Mouse (Mus musculus) midbrain, postnatal 0 days (tissue): ENCODE measurements around the gene Espn. TPM values are rescaled to one million over a fixed set of nuclear protein-coding genes. Genes with fewer than 3 reads are reported as not detected.

ENCODE experiments used
- ATAC-seq: fragments of 200-750 bp; cut with Nextera tagmentation; 2 replicates; pipeline ENCODE4 v1.8.0; 2017; ENCODE audit warnings: moderate number of reproducible peaks, mild to moderate bottlenecking, moderate TSS enrichment, moderate library complexity; ENCODE audit not compliant: low FRiP score
- DNase-seq: peaks from one replicate; pipeline ENCODE4 v3.0.0-alpha.2; 2015; ENCODE audit warnings: low spot score
- H3K27ac ChIP-seq: fragments of 300-500 bp; sonication (generic); 2 replicates; pipeline ENCODE4 v1.5.1; 2014; ENCODE audit warnings: low read depth, mild to moderate bottlenecking, low read length, mixed read lengths
- H3K27me3 ChIP-seq: fragments of 300-500 bp; sonication (generic); 2 replicates; pipeline ENCODE4 v1.6.1; 2014; ENCODE audit warnings: low read length, control low read depth, mixed read lengths; ENCODE audit not compliant: insufficient read depth
- H3K36me3 ChIP-seq: fragments of 300-500 bp; sonication (generic); 2 replicates; pipeline ENCODE4 v1.6.1; 2014; ENCODE audit warnings: low read length, control low read depth, mixed read lengths; ENCODE audit not compliant: insufficient read depth
- H3K4me1 ChIP-seq: fragments of 300-500 bp; sonication (generic); 2 replicates; pipeline ENCODE4 v1.6.1; 2014; ENCODE audit warnings: mild to moderate bottlenecking, control low read depth, antibody characterized with exemption, low read length, mixed read lengths; ENCODE audit not compliant: insufficient read depth
- H3K4me2 ChIP-seq: fragments of 300-500 bp; sonication (generic); 2 replicates; pipeline ENCODE4 v1.6.1; 2014; ENCODE audit warnings: low read depth, mild to moderate bottlenecking, low read length, mixed read lengths; ENCODE audit not compliant: poor library complexity, severe bottlenecking
- H3K4me3 ChIP-seq: fragments of 300-500 bp; sonication (generic); 2 replicates; pipeline ENCODE4 v1.5.1; 2014; ENCODE audit warnings: low read depth, mild to moderate bottlenecking, low read length, moderate library complexity
- H3K9ac ChIP-seq: fragments of 300-500 bp; sonication (generic); replicated peaks from 2 replicates; pipeline ENCODE4 v1.6.1; 2014; ENCODE audit warnings: mild to moderate bottlenecking, low read length, moderate library complexity, mixed read lengths; ENCODE audit not compliant: poor library complexity, severe bottlenecking
- H3K9me3 ChIP-seq: fragments of 300-500 bp; sonication (generic); 2 replicates; pipeline ENCODE4 v1.6.1; 2016; ENCODE audit warnings: low read length, control low read depth
- CTCF ChIP-seq: IDR thresholded peaks from 2 replicates; pipeline ENCODE4 v1.5.1; 2016; ENCODE audit warnings: antibody characterized with exemption, mild to moderate bottlenecking
- WGBS: fragments of 180-500 bp; shearing (Covaris S2); extraction: QIAGEN DNeasy Blood & Tissue Kit; methylation state at CpG from one replicate; pipeline ENCODE4 v1.1.7; 2014; 5-methylcytosine and 5-hydroxymethylcytosine counted together
- polyA plus RNA-seq: library from polyadenylated mRNA; unstranded; fragments of >200 nt; fragmentation: Nextera tagmentation; extraction: Ambion mirVana; gene quantifications from 2 replicates; pipeline ENCODE4 v1.2.1, GENCODE M21; 2015
- total RNA-seq: library from RNA; depleted of rRNA; stranded (reverse); fragments of >200 nt; gene quantifications from 2 replicates; pipeline ENCODE4 v1.2.3, GENCODE M21; 2014

Espn gene
- total and polyA plus RNA-seq, 2 experiments from 2014 or later = 0.22 to 0.53 TPM

DNA sequence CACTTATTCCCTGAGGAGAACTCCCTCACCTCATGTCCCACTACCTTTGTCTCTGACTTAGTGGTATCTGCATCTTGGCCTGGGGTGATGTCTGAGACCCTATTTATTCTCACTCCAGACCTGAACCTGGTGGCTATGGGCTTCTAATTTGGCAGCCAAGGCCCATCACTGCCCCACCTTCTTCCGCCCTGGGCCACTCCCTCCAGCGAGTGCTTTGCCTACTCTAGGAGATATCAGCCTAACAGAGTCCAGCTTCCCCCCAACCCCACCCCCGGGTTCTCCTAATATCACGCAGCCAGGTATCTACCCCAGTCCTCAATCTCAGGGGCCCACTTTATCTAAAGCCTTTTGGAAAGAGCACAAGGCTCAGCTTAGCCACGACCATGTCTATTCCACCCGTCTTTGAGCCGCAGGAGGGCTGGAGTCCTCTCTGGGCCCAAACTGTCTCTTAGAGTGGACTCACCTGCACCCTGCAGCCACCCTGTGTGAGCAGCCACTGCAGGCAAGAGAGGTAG lies 663 bp downstream of the Espn start:
- H3K36me3 ChIP-seq = no peaks in the 10 kb centered on the region
- 20% methylated on average over 7 of the region's 7 CpGs for WGBS
- no peak for TF ChIP-seq CTCF
- H3K27ac ChIP-seq = no peak overlapping the region
- H3K9ac ChIP-seq = no peak overlapping the region
- peak overlapping the region; percentile 36; the same call in 1 of the 2 replicates for H3K4me2 ChIP-seq
- DNase-seq (no peak), ATAC-seq (no peak)
- H3K4me3 ChIP-seq = peak overlapping the region; percentile 24; the same call in 1 of the 2 replicates
- H3K4me1 ChIP-seq = no peaks in the 10 kb centered on the region
- H3K9me3 ChIP-seq = no peaks in the 10 kb centered on the region
- H3K27me3 ChIP-seq = peaks cover 40% of the 10 kb centered on the region

DNA sequence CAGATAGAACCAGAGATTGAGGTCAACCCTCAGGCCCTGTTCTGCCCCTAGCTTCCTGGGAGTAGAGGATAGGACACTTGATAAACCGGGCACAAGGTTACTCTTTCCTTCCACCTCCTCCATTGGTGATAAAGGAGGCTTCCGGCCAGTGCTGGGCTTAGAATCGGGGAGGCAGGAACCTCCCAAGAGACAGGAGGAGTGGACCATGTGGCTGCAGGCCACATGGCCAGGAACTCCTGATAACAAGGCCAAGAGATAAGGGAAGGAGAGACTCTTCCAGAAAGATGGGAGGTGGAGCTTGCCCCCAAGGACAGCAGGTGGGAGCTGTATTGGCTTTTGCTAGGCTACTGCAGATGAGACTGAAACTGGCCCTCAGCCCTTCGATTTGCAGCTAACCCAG lies 1.6 kb downstream of the Espn start:
- H3K4me2 ChIP-seq = no peak overlapping the region
- no peak overlapping the region for H3K4me3 ChIP-seq
- no peak overlapping the region for H3K27ac ChIP-seq
- ATAC-seq (no peak), DNase-seq (no peak)
- H3K9ac ChIP-seq = no peak overlapping the region
- WGBS = 83% methylated on average over 4 of the region's 4 CpGs
- TF ChIP-seq CTCF = no peak
- H3K36me3 ChIP-seq = no peaks in the 10 kb centered on the region
- peaks cover 40% of the 10 kb centered on the region for H3K27me3 ChIP-seq
- no peaks in the 10 kb centered on the region for H3K9me3 ChIP-seq
- no peaks in the 10 kb centered on the region for H3K4me1 ChIP-seq

DNA sequence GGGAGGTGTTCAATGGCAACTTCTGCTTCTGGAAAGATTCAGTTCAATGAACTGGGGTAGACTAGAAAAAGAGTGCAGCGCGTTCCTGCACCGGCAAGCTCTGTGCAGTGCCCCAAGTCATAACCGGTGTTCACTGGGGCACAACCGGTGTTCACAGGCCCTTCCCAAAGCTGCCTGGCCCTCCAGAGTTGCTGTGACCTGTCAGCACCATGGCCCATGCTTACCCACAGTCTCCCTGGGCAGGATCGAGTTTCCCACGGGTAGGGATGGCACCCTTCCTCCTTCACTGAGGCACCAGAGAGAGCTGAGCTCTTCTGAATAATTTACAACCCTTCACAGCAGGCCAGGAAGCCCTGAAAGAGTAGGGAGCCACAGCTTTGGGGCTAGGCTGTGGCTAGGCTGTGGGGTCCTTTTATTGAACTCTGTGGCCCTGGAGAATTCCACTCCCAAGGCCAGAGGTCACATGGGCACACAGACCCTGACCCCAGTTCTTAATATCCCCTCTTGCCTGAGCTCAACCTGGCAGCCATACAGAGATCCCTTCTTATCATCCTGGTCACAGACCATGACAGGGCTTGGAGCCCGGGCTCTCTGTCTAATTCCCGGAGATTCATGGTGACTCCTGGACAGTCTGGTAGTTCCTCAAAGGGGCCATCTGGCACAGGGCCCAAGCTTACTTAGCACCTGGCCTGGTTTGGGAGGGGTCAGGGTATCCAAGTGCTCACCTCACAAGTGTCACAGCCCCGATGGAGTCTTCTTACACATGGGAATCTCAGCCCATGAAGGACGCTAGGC lies 5.9 kb downstream of the Espn start:
- Histone ChIP-seq H3K9ac (no peak overlapping the region), H3K4me2 (no peak overlapping the region), H3K4me3 (no peak overlapping the region), H3K9me3 (no peaks in the 10 kb centered on the region), H3K4me1 (no peaks in the 10 kb centered on the region), H3K27ac (no peak overlapping the region), H3K27me3 (peaks cover 13% of the 10 kb centered on the region; the same call in 1 of the 2 replicates), H3K36me3 (no peaks in the 10 kb centered on the region)
- no peak for DNase-seq
- ATAC-seq = no peak
- no peak for TF ChIP-seq CTCF
- 66% methylated on average over 11 of the region's 11 CpGs for WGBS

DNA sequence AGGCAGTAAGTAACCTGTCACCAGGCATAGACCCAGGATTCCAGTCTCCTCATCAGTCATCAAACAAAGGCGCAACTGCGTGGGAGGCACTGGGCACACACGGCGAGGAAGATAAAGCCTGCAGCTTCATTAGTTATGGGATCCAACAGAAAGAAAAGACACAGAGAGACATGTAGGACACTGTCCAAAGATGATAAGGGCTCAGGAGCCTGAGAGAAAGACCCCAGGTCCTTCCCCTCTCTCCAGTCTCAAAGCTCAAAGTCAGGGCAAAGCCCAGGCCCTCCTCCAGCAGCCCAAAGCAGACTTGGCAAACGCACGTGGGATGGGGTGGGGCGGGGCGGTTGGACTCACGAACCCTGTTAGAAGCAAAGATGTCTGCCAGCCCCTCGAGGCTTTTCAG lies 6.7 kb downstream of the Espn start:
- Histone ChIP-seq H3K36me3 (no peaks in the 10 kb centered on the region), H3K9ac (no peak overlapping the region), H3K4me1 (no peaks in the 10 kb centered on the region), H3K4me3 (no peak overlapping the region), H3K9me3 (no peaks in the 10 kb centered on the region), H3K27ac (no peak overlapping the region), H3K27me3 (peaks cover 12% of the 10 kb centered on the region; the same call in 1 of the 2 replicates), H3K4me2 (no peak overlapping the region)
- 74% methylated on average over 10 of the region's 10 CpGs for WGBS
- DNase-seq = no peak
- ATAC-seq = no peak
- TF ChIP-seq CTCF = no peak

DNA sequence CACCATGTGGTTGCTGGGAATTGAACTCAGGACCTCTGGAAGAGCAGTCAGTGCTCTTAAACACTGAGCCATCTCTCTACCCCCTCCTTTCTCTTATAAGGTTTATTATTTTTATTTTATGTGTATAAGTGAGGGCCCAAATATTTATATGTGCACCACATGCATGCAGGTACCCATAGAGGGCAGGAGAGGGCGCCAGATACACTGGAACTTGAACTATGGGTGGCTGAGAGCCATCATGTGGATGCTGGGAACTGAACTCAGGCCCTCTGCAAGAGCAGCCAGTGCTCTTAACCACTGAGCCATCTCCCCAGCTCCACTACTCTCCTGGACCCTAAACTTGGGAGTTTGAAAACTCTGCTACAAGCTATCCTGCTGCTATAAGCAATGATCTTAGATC lies 8.5 kb downstream of the Espn start:
- no peaks in the 10 kb centered on the region for H3K36me3 ChIP-seq
- 37% methylated on average over 1 of the region's 1 CpGs for WGBS
- H3K4me1 ChIP-seq = no peaks in the 10 kb centered on the region
- TF ChIP-seq CTCF = peak; percentile 24; the same call in 1 of the 2 replicates
- H3K27me3 ChIP-seq = peaks cover 10% of the 10 kb centered on the region
- H3K9me3 ChIP-seq = no peaks in the 10 kb centered on the region
- ATAC-seq (no peak), DNase-seq (no peak)
- no peak overlapping the region for H3K4me2 ChIP-seq
- H3K27ac ChIP-seq = no peak overlapping the region
- no peak overlapping the region for H3K4me3 ChIP-seq
- H3K9ac ChIP-seq = no peak overlapping the region

DNA sequence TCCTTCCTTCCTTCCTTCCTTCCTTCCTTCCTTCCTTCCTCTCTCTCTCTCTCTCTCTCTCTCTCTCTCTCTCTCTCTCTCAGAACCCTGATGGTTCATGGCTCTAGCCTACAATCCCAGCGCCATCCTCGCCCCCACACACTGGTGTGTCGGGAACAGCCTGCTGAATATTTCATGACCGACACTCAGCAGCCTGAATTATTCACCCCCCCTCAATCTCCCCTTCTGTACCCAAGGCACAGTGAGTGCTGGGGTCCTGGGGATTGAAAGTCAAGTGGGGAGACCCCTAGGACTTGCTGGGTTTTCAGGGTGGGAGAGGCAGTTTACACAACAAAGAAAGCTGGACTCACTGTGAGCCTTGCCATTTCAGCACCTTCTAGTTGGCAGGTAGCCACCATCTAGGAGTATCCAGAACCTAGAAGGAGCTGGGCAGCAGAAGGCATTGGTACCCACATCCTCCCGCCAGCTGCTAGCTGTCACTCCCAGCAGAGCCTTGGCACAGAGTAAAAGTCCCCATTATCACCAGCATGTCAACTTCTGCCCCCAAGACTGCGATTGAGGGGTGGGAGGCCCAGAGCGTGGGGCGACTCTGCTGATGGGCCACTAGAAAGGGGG lies 10.5 kb downstream of the Espn start:
- H3K9me3 ChIP-seq = no peaks in the 10 kb centered on the region
- peaks cover 17% of the 10 kb centered on the region for H3K27me3 ChIP-seq
- no peaks in the 10 kb centered on the region for H3K36me3 ChIP-seq
- no peak for ATAC-seq
- no peak overlapping the region for H3K9ac ChIP-seq
- no peak overlapping the region for H3K4me3 ChIP-seq
- no peak for TF ChIP-seq CTCF
- H3K27ac ChIP-seq = no peak overlapping the region
- H3K4me2 ChIP-seq = no peak overlapping the region
- H3K4me1 ChIP-seq = no peaks in the 10 kb centered on the region
- 55% methylated on average over 8 of the region's 8 CpGs for whole genome bisulfite sequencing
- DNase-seq = no peak
